ENCODE assay signal across 8 mouse cellular contexts in genomic region chr6:94401061-94401591, GRCm38 (mm10).
DNase-seq lines count a peak whose midpoint lies in the region; ATAC-seq lines count a peak whose summit lies in the region.

No protein-coding gene starts in this region.

- no peak overlapping the region for H3K9ac ChIP-seq in hindbrain, embryonic 12.5 days

- H3K27me3 ChIP-seq in hindbrain, embryonic 12.5 days: 0 out of 2 replicates have a peak, but pooled peaks cover 2% of the 10 kb centered on the region

- DNase-seq in adrenal gland, adult 2 months: peak; percentile 17
- DNase-seq in adrenal gland, adult 8-10 months: no peak
- peak; percentile 54 to 67 for DNase-seq in cerebellum, postnatal 10 days
- peak; percentile 51 to 54 for DNase-seq in left cerebral cortex, postnatal 14 days (ENCODE audit: low spot score in 2 of 2)
- peak; percentile 77 to 79 for DNase-seq in right cerebral cortex, postnatal 10 days (ENCODE audit: low spot score in 2 of 2)

- peak overlapping the region; percentile 39 for H3K4me2 ChIP-seq in hindbrain, embryonic 12.5 days (replicated peaks)

- peak; percentile 87 for ATAC-seq in hindbrain, embryonic 12.5 days (ENCODE audit: low FRiP score)
- no peak for ATAC-seq in activated CD4-positive, CD25-positive, alpha-beta regulatory T cell, adult 4 months
- ATAC-seq in inflammation-experienced regulatory T-cells, adult 6 months: no peak

- H3K36me3 ChIP-seq in hindbrain, embryonic 12.5 days: no peaks in the 10 kb centered on the region

- peaks cover 18% of the 10 kb centered on the region for H3K4me1 ChIP-seq in hindbrain, embryonic 12.5 days

- WGBS in hindbrain, embryonic 12.5 days: 23% methylated on average over 14 of the region's 14 CpGs

- H3K27ac ChIP-seq in hindbrain, embryonic 12.5 days: peak overlapping the region; percentile 49; the same call in 1 of the 2 replicates

- intact Hi-C loops in left cerebral cortex, postnatal 14 days (cut with DNase I): loop anchor here (2.0 kb wide), 1 partner anchor 320 kb away; no protein-coding TSS in a partner anchor

- H3K9me3 ChIP-seq in hindbrain, embryonic 12.5 days (replicated peaks): no peaks in the 10 kb centered on the region

- no peak overlapping the region for H3K4me3 ChIP-seq in hindbrain, embryonic 12.5 days
